Mouse (Mus musculus) forebrain, embryonic 15.5 days (tissue): ENCODE measurements around the gene Cadm1. TPM values are rescaled to one million over a fixed set of nuclear protein-coding genes. Genes with fewer than 3 reads are reported as not detected.
A peak's percentile ranks its signal among the peaks of the same experiment; 100 is the strongest.

Experiments
- ATAC-seq: fragments of 200-750 bp; cut with Nextera tagmentation; replicated peaks from 2 replicates; pipeline ENCODE4 v1.8.0; 2017; ENCODE audit warnings: mild to moderate bottlenecking, moderate TSS enrichment, moderate library complexity
- H3K27ac ChIP-seq: fragments of 300-500 bp; sonication (generic); replicated peaks from 2 replicates; pipeline ENCODE4 v1.5.1; 2015; ENCODE audit warnings: mild to moderate bottlenecking, inconsistent platforms
- H3K27me3 ChIP-seq: fragments of 300-500 bp; sonication (generic); 2 replicates; pipeline ENCODE4 v1.6.1; 2015; ENCODE audit warnings: inconsistent platforms
- H3K36me3 ChIP-seq: fragments of 300-500 bp; sonication (generic); 2 replicates; pipeline ENCODE4 v1.6.1; 2015; ENCODE audit warnings: mild to moderate bottlenecking, inconsistent platforms
- H3K4me1 ChIP-seq: fragments of 300-500 bp; sonication (generic); 2 replicates; pipeline ENCODE4 v1.6.1; 2015; ENCODE audit warnings: inconsistent platforms
- H3K4me2 ChIP-seq: fragments of 300-500 bp; sonication (generic); replicated peaks from 2 replicates; pipeline ENCODE4 v1.6.1; 2015; ENCODE audit warnings: mild to moderate bottlenecking, inconsistent platforms
- H3K4me3 ChIP-seq: fragments of 300-500 bp; sonication (generic); 2 replicates; pipeline ENCODE4 v1.5.1; 2015; ENCODE audit warnings: mild to moderate bottlenecking, inconsistent platforms
- H3K9ac ChIP-seq: fragments of 300-500 bp; sonication (generic); replicated peaks from 2 replicates; pipeline ENCODE4 v1.6.1; 2015; ENCODE audit warnings: mild to moderate bottlenecking, inconsistent platforms
- H3K9me3 ChIP-seq: fragments of 300-500 bp; sonication (generic); 2 replicates; pipeline ENCODE4 v1.6.1; 2016; ENCODE audit warnings: inconsistent platforms
- WGBS: fragments of 180-500 bp; shearing (Covaris S2); methylation state at CpG from one replicate; pipeline ENCODE4 v1.1.7; 2015; ENCODE audit warnings: mixed read lengths; 5-methylcytosine and 5-hydroxymethylcytosine counted together
- polyA plus RNA-seq: library from polyadenylated mRNA; unstranded; fragments of >200 nt; fragmentation: Nextera tagmentation; extraction: Ambion mirVana; gene quantifications from 2 replicates; pipeline ENCODE4 v1.2.1, GENCODE M21; 2015

Gene Cadm1
- polyA plus RNA-seq, 1 experiment from 2014 or later, result 218 TPM

- no peaks in the 10 kb centered on the region for H3K27me3 ChIP-seq
- no peaks in the 10 kb centered on the region for H3K36me3 ChIP-seq
- ATAC-seq, result peak; percentile 38; the same call in 1 of the 2 replicates
- no peak overlapping the region for H3K4me3 ChIP-seq
- H3K27ac ChIP-seq, result no peak overlapping the region
- H3K4me1 ChIP-seq, result peaks cover 44% of the 10 kb centered on the region
- H3K4me2 ChIP-seq, result no peak overlapping the region
- no peak overlapping the region for H3K9ac ChIP-seq
- WGBS, result 18% methylated on average over 5 of the region's 5 CpGs
- H3K9me3 ChIP-seq, result no peaks in the 10 kb centered on the region
These were observed 56.2 kb downstream of the Cadm1 start for GRCm38 (mm10) chr9:47586176-47586575.

GRCm38 (mm10) chr9:47586839-47587238 lies 56.9 kb downstream of the Cadm1 start:
- H3K4me3 ChIP-seq, result no peak overlapping the region
- H3K9me3 ChIP-seq, result no peaks in the 10 kb centered on the region
- 48% methylated on average over 8 of the region's 8 CpGs for WGBS
- H3K27ac ChIP-seq, result no peak overlapping the region
- H3K4me2 ChIP-seq, result no peak overlapping the region
- H3K9ac ChIP-seq, result no peak overlapping the region
- peaks cover 44% of the 10 kb centered on the region for H3K4me1 ChIP-seq
- ATAC-seq, result no peak
- H3K36me3 ChIP-seq, result no peaks in the 10 kb centered on the region
- H3K27me3 ChIP-seq, result no peaks in the 10 kb centered on the region

- Histone ChIP-seq H3K27me3 (no peaks in the 10 kb centered on the region), H3K4me3 (no peak overlapping the region), H3K9ac (no peak overlapping the region), H3K27ac (no peak overlapping the region), H3K4me2 (no peak overlapping the region), H3K9me3 (no peaks in the 10 kb centered on the region), H3K36me3 (no peaks in the 10 kb centered on the region), H3K4me1 (peaks cover 45% of the 10 kb centered on the region)
- WGBS, result 29% methylated on average over 7 of the region's 7 CpGs
- ATAC-seq, result 0 out of 2 replicates have a peak, but pooled peaks have one; percentile 32
These were observed 57.7 kb downstream of the Cadm1 start for GRCm38 (mm10) chr9:47587577-47588194.

- Histone ChIP-seq H3K27me3 (no peaks in the 10 kb centered on the region), H3K9me3 (no peaks in the 10 kb centered on the region), H3K4me2 (no peak overlapping the region), H3K36me3 (no peaks in the 10 kb centered on the region), H3K4me3 (no peak overlapping the region), H3K9ac (no peak overlapping the region), H3K4me1 (peaks cover 44% of the 10 kb centered on the region), H3K27ac (no peak overlapping the region)
- ATAC-seq, result no peak
- 56% methylated on average over 5 of the region's 5 CpGs for WGBS
These were observed 59.9 kb downstream of the Cadm1 start for GRCm38 (mm10) chr9:47589832-47590231.

- WGBS, result 71% methylated on average over 11 of the region's 11 CpGs
- Histone ChIP-seq H3K9ac (no peak overlapping the region), H3K4me1 (peaks cover 30% of the 10 kb centered on the region), H3K36me3 (no peaks in the 10 kb centered on the region), H3K27ac (no peak overlapping the region), H3K4me2 (no peak overlapping the region), H3K27me3 (no peaks in the 10 kb centered on the region), H3K9me3 (no peaks in the 10 kb centered on the region), H3K4me3 (no peak overlapping the region)
- no peak for ATAC-seq
These were observed 71.6 kb downstream of the Cadm1 start for GRCm38 (mm10) chr9:47601541-47601940.

GRCm38 (mm10) chr9:47603971-47604370 lies 74.0 kb downstream of the Cadm1 start:
- no peaks in the 10 kb centered on the region for H3K36me3 ChIP-seq
- H3K4me3 ChIP-seq, result no peak overlapping the region
- no peak for ATAC-seq
- H3K9me3 ChIP-seq, result no peaks in the 10 kb centered on the region
- 0 out of 2 replicates have a peak overlapping the region, but pooled peaks have one; percentile 74 for H3K27ac ChIP-seq
- no peaks in the 10 kb centered on the region for H3K27me3 ChIP-seq
- H3K9ac ChIP-seq, result no peak overlapping the region
- WGBS, result 35% methylated on average over 4 of the region's 4 CpGs
- peaks cover 23% of the 10 kb centered on the region for H3K4me1 ChIP-seq
- H3K4me2 ChIP-seq, result no peak overlapping the region

GRCm38 (mm10) chr9:47605628-47606027 lies 75.7 kb downstream of the Cadm1 start:
- Histone ChIP-seq H3K36me3 (no peaks in the 10 kb centered on the region), H3K9ac (no peak overlapping the region), H3K4me1 (peaks cover 39% of the 10 kb centered on the region), H3K27ac (peak overlapping the region; percentile 74), H3K9me3 (no peaks in the 10 kb centered on the region), H3K27me3 (no peaks in the 10 kb centered on the region), H3K4me3 (no peak overlapping the region), H3K4me2 (no peak overlapping the region)
- 0 out of 2 replicates have a peak, but pooled peaks have one; percentile 69 for ATAC-seq
- WGBS, result 71% methylated on average over 5 of the region's 5 CpGs

GRCm38 (mm10) chr9:47608441-47608840 lies 78.5 kb downstream of the Cadm1 start:
- WGBS, result 80% methylated on average over 7 of the region's 7 CpGs
- no peak overlapping the region for H3K4me3 ChIP-seq
- no peak for ATAC-seq
- no peak overlapping the region for H3K9ac ChIP-seq
- peaks cover 60% of the 10 kb centered on the region for H3K4me1 ChIP-seq
- H3K27ac ChIP-seq, result no peak overlapping the region
- no peak overlapping the region for H3K4me2 ChIP-seq
- no peaks in the 10 kb centered on the region for H3K27me3 ChIP-seq
- no peaks in the 10 kb centered on the region for H3K36me3 ChIP-seq
- no peaks in the 10 kb centered on the region for H3K9me3 ChIP-seq

- WGBS, result 20% methylated on average over 6 of the region's 6 CpGs
- H3K27ac ChIP-seq, result peak overlapping the region; percentile 31; the same call in 1 of the 2 replicates
- ATAC-seq, result no peak; the same call in 1 of the 2 replicates
- no peak overlapping the region for H3K4me2 ChIP-seq
- H3K9me3 ChIP-seq, result no peaks in the 10 kb centered on the region
- H3K36me3 ChIP-seq, result no peaks in the 10 kb centered on the region
- no peak overlapping the region for H3K9ac ChIP-seq
- peaks cover 60% of the 10 kb centered on the region for H3K4me1 ChIP-seq
- no peak overlapping the region for H3K4me3 ChIP-seq
- no peaks in the 10 kb centered on the region for H3K27me3 ChIP-seq
These were observed 78.9 kb downstream of the Cadm1 start for GRCm38 (mm10) chr9:47608921-47609320.

GRCm38 (mm10) chr9:47609443-47609842 lies 79.5 kb downstream of the Cadm1 start:
- H3K9ac ChIP-seq, result no peak overlapping the region
- H3K4me3 ChIP-seq, result no peak overlapping the region
- WGBS, result 32% methylated on average over 4 of the region's 4 CpGs
- peak overlapping the region; percentile 31; the same call in 1 of the 2 replicates for H3K27ac ChIP-seq
- no peaks in the 10 kb centered on the region for H3K36me3 ChIP-seq
- peaks cover 56% of the 10 kb centered on the region for H3K4me1 ChIP-seq
- no peak for ATAC-seq
- H3K4me2 ChIP-seq, result no peak overlapping the region
- no peaks in the 10 kb centered on the region for H3K9me3 ChIP-seq
- H3K27me3 ChIP-seq, result no peaks in the 10 kb centered on the region

- H3K4me1 ChIP-seq, result peaks cover 55% of the 10 kb centered on the region
- 64% methylated on average over 11 of the region's 11 CpGs for WGBS
These were observed 80.3 kb downstream of the Cadm1 start for GRCm38 (mm10) chr9:47610316-47610715.

GRCm38 (mm10) chr9:47612894-47613412 lies 83.0 kb downstream of the Cadm1 start:
- Histone ChIP-seq H3K4me1 (peaks cover 68% of the 10 kb centered on the region), H3K4me2 (no peak overlapping the region)
- 68% methylated on average over 13 of the region's 13 CpGs for WGBS

More at GRCm38 (mm10) chr9:47610316-47610715, 80.3 kb downstream of the Cadm1 start:
- Histone ChIP-seq H3K4me2 (no peak overlapping the region), H3K9me3 (no peaks in the 10 kb centered on the region), H3K4me3 (no peak overlapping the region), H3K27me3 (no peaks in the 10 kb centered on the region), H3K27ac (no peak overlapping the region; the same call in 1 of the 2 replicates), H3K9ac (no peak overlapping the region), H3K36me3 (no peaks in the 10 kb centered on the region)
- ATAC-seq, result no peak

More at GRCm38 (mm10) chr9:47612894-47613412, 83.0 kb downstream of the Cadm1 start:
- H3K4me3 ChIP-seq, result no peak overlapping the region
- no peak for ATAC-seq
- no peaks in the 10 kb centered on the region for H3K36me3 ChIP-seq
- no peak overlapping the region for H3K27ac ChIP-seq
- no peak overlapping the region for H3K9ac ChIP-seq
- no peaks in the 10 kb centered on the region for H3K27me3 ChIP-seq
- H3K9me3 ChIP-seq, result no peaks in the 10 kb centered on the region
